Mouse (Mus musculus) adrenal gland, adult 18-20 months (tissue): Measurements from ENCODE around the gene Ubqln1. TPM values are rescaled to one million over a fixed set of nuclear protein-coding genes. Genes with fewer than 3 reads are reported as not detected.
"Not testable (repeated sequence)": the region's sequence is repeated elsewhere in the genome, so short reads cannot be mapped to it uniquely, and the experiment has no call there.

Experiments used
- DNase-seq, 2 experiments: peaks; one replicate each; pipeline ENCODE4 v3.0.0; 2021 to 2022; ENCODE audit warnings: low spot score in 2 of 2
- total RNA-seq, 2 experiments: library from RNA; stranded (reverse); gene quantifications; 1 replicate in 1 of 2; 2 replicates in 1 of 2; pipeline ENCODE4 v1.2.3; 2021

Ubqln1 gene
- total RNA-seq, 2 experiments from 2014 or later, result 151 to 156 TPM

DNA sequence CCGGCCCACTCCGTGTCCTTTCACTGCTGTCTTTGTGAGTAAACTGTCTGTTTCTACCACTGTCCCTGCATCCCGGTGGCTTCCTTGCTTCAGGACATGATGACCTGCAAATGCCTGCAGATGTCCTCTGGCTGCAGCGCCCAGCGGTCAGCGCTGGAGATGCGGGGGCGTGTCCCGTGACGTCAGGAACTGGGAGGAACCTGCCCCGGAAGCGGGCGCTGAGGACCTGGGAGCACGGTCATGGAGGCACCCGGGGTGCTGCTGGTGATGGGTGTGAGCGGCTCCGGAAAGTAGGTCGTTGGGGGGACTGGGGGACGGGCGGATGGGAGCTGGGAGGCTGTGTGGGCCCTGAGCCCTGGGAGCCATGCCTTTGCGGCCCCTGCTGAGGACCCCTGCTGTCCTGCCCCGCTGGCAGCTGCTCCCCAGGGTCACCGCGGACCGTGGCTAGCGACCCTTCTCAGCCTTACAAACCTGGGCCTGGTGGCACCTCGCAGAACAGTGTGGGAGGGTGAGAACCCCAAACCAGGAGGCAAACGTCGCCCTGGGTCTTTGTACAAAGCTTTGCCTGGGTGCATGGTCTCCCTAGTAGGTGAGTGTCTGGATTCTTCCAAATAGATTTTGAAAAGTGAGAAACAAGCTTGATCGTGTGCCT is 57.9 kb downstream of the Ubqln1 start, which contains the start of gene Idnk:
Gene Idnk, plus strand, starts transcription at position 203 of the 652 bp plus-strand sequence.
- peak; percentile 91 to 92 for DNase-seq

DNA sequence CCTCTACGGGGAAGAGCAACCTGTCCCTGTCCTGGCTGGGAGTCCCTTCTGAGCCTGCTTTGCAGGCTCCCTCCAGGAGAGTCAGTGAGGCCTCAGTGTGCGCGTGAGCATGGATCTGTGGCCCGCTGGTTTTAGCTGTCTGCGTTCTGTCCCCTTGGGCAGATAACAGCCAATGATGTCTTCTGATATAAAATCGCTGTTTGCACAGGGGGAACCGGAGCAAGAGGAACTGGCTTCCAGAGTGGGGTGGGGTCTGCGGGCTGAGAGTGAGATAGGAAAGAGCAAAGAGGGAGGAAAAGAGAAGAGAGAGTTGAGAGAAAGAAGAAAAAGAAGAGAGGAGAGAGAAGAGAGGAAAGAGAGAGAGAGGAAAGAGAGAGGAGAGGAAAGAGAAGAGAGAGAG is 58.4 kb downstream of the Ubqln1 start:
- DNase-seq, result no peak

DNA sequence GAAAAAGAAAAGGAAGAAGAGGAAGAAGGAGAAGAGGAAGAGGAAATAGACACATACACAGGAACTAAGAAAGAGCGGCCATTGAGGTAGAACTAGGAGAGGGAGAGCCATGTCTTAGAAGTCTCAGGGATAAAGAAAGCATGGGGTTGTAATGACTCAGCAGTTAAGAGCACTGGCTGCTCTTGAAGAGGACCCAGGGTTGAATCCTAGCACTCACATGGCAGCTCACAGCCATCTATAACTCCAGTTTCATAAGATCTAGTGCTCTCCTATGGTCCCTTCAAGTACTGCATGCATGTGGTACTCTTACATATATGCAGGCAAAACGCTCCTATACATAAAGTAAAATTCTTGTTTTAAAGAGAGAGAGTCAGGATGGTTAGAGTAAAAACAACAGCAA is 59.4 kb downstream of the Ubqln1 start:
- no peak for DNase-seq

DNA sequence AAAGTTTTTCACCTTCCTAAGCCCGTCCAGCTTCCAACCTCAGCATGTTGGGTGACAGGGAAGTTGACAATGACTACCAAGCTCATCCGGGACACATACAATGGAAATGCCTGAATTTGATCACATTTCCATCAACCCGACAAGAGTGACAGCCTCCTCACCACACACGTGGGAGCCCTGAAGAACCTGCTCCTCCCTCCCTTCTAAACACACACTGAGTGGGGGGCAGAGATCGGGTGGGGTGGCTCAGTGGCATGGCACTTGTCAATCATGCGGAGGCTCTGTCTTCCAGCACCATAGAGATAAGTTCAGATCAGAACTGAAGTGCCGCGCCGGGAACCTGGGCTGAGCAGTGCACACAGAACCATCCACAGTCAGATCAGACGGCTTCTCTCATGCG is 65.0 kb downstream of the Ubqln1 start:
- DNase-seq, result no peak

DNA sequence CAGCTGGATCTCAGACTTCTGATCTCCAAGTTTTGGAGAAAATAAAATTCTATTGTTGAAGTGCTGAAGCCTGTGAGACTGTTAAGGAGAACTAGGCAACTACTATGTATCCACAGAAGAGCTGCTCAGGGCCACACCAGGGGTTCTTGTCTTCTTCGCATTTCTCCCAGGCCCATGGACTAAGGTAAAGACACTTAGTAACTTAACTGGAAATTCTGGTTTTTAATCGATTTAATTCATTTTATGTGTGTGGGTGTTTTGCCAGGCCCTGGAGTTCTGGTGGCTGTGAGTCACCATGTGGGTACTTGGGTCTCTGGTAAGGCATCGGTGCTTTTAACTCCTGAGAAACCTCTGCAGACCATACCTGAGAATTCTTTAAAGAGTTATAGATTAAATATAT is 65.8 kb downstream of the Ubqln1 start:
- DNase-seq, result no peak

DNA sequence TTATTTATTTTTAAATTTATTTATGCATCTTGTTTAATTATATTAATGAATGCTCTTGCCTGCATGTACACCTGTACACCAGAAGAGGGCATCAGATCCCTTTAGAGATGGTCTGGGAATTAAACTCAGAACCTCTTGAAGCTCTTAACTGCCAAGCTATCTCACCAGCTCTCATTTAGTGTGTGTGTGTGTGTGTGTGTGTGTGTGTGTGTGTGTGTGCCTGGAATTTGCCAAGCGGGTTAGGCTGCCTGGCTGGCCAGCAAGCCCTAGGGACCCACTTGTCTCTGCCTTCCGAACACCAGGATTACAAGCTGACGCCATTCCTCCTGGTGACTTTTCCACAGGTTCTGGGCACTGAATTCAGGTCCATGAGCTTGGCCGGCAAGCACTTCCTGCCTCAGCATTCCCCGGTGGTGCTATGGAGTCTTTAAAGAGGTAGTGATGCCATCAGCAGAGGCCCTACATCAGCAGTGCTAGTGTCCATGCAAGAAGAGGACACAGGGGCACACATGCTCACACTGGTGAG is 66.4 kb downstream of the Ubqln1 start:
- no peak for DNase-seq

DNA sequence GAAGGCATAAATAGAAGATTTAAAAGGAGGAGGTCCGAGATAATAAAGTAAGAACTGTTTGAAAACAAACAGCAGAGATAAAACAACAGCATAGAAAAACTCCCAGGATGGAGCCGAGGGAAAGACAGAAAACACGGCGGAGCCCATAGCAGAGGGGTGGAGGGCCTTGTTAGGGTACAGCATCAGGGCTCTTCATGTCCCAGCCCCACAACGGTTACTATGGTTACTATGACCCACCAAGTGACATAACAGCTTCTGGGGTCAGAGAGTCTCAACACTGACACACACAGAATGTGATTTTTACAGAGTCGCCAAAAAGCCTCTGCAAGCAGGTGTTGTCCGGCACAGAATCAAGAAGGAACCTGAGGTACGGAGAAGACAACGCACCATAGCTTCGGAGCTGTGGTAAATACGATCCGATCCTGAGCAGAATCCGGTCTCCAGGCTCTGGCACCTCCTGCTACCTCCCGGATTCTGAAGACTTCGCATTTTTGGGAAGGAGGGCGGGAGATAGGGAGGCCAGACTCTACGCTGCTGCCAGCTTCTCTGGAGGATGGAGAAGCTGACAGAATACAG is 67.1 kb downstream of the Ubqln1 start:
- DNase-seq, result peak in 1 of 2 experiments; percentile 10

DNA sequence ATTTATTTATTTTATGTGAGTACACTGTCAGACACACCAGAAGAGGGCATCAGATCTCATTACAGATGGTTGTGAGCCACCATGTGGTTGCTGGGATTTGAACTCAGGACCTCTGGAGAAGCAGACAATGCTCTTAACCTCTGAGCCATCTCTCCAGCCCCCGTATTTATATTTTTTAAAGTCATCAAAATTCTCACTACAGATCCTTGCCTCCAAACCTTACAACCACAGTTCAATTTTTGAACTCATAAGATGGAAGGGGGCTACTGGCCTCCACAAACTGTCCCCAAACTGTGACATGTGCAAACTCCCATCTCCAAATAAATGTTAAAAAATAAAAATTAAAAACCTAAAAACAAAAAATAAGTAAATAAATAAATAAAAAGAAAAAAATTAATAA is 67.7 kb downstream of the Ubqln1 start:
- DNase-seq, result no peak

DNA sequence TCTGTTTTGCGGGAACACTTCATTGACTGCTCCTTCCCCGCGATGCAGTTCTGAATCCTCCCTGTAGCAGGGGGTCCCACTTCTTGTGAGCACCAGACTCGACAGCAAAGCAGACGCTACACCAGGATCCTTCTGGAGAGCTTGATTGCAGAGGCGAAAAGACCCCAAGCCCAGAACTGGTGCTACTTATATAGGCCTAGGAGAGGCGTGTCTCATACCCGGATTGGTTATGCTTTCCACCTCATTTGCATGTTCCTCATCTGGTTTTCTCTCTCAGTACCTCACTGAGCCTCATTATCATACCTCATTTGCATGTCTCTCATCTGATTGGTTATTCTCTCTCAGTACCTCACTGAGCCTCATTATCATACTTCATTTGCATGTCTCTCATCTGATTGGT is 68.8 kb downstream of the Ubqln1 start:
- not testable (repeated sequence) for DNase-seq

DNA sequence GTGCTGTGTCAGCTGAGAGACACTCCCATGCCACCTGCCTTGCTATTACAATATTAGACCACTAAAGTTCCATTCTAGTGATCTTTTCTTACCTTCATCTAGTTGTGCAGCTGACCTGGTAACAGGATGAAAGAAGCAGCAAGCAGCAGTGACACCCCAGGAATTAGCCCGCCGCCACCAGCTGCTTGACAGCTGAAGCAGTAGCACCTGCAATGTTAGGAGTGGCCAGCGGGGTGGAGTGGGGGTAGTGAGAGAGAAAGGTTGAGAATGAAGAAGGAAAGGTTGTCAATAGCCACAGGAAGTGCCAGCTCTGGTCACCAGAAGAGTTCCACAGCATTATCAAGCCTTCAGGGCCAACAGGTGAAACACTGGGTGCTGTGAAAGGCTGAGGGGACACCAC is 83.8 kb downstream of the Ubqln1 start:
- DNase-seq, result no peak

DNA sequence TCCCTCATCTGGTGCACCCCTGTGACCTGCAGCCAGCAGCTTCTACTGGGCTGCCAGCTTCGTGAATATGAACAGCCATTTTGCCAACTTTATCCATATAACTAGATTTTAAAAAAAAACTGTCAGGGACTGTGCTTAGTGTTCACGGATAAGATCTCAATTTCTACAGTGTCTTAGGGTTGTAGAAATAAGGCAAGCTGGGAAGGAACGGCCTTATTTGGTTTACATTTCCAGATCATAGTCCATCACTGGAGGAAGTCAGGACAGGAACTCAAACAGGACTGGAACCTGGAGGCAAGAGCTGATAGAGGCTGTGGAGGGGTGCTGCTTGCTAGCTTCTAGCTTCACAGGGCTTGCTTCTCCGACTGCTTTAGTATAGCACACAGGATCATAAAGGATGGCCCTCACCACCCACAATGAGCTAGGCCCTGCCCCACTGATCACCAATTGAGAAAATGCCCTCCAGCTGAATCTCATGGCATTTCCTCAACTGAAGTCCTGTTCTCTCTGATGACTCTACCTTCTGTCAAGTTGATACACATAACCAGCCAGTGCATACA is 85.7 kb downstream of the Ubqln1 start:
- DNase-seq, result no peak

DNA sequence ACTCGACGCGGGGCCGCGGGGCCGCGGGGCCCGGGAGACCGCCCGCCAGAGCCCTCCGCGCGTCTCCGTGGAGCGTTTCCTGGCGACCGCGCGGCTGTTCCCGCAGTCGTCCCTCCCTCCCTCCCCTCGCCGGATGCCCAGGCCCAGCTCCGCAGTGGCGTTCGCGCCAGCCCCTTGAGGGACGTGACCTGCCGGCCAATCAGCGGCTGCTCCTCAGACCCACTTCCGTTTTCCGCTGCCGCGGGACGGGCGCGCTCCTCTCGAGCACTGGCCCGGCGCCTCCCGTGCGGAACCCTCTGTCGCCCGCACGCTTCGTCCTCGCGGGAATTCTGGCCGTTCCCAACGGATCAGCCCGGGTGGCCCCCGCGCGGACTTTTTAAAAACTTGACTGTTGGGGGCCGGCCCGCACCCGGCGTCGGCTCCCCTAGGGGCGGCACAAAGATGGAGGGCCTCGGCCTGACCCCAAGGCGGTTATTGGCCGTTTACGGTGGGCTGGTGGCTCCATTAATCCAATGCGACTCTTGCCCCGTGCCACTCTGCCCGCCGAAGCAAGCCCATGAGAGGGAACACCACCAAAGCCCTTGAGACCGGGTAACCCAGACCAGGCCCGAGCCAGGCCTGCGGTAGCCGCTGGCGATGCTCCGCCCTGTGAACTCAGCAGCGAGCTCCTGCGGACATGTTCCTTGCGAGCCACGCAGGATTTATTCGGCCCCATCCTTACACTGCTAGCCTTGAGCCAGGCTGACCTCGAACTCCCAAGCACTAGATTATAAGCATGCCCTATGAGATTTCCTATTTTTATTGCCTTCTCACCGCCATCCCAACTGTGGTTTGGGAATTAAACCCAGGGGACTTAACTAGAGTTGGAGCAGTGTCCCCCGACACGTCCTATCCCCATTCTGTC is 86.4 kb downstream of the Ubqln1 start:
- peak; percentile 89 for DNase-seq

DNA sequence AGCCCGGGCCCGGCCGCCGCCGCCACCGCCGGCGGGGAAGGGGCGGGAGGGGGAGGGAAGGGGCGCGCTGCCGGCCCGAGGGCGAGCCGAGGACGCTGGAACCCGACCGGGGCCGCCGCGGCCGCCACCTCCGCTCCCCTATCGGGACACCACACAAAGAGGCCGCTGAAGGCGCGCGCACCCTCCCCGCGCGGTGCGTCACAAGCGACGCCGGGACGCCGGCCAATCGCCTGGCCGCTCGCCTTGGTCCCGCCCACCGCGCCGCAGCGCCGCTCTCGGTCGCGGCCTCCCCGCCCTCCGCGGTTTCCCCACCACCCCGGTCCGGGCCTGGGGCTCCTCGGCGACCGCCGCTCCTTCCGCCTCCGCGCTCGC is 87.1 kb downstream of the Ubqln1 start, which contains the start of gene Hnrnpa0:
Gene Hnrnpa0, minus strand, starts transcription at position 161 of the 372 bp plus-strand sequence.
- DNase-seq, result peak; percentile 96 to 97

DNA sequence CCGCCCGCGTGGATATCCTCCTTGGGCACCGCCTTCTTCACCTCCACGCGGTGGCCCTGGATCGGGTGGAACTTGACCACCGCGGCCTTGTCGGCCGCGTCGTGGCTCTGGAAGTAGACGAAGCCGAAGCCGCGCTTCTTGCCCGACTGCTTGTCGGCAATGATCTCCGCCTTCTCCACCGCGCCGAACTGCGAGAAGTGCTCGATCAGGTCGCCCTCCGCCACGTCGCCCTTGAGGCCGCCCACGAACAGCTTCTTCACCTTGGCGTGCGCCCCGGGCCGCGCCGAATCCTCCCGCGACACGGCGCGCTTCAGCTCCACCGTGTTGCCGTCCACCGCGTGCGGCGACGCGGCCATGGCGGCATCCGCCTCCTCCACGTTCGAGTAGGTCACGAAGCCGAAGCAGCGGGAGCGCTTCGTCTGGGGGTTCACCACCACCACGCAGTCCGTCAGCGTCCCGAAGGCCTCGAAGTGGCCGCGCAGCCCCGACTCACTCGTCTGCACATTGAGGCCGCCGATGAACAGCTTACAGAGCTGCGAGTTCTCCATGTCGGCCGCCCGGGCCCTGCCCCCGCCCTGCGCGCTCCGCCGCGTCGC is 87.6 kb downstream of the Ubqln1 start:
- peak in 1 of 2 experiments; percentile 61 for DNase-seq

DNA sequence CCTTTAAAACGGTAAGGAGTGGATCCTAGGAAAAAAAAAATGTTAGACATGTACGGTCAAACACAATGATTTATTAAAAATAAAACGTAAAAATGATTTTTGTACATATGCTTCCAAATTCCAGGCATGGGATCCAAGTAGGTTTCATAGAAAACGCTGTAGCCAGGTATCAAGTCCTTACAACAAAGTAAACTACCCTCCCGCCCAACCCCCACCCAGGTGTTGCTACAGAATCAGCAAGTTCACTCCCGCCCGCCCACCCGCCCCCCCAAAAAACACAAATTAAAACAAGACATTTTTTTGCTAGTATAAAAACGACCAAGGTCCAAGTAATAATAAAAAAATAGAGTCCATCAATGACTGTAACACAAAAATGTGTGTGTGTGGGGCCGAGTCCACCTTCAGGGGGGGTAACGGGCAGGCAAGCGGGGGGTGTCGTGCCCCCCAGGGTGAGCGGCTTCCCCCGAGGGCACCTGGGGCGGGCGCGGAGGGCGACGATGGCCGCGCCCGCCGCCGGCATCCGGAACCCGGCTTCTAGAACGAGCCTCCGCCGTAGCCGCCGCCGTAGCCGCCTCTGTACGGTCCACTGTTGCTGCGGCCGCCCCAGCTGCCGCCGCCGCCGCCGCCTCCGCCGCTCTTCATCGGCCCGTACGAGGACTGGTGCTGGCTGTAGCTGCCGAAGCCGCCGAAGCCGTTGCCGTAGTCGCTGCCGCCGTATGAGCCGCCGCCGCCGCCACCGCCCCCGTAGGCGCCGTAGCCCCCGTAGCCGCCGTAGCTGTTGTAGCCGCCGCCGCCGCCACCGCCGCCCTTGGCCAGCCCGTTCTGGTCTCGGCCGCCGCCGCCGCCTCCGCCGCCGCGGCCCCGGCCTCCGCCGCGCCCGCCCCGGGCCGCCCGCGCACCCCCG is 88.3 kb downstream of the Ubqln1 start:
- peak in 1 of 2 experiments; percentile 62 for DNase-seq

Other genes with a start within 250 kb of the Ubqln1 start
- gene Klhl3, start 102.1 kb downstream of the Ubqln1 start, total RNA-seq, result under 1 TPM; 0.61 to 0.86 TPM
- 100 to 1,000 TPM in 1 of 2 experiments, 10 to 100 TPM in 1; 95.7 to 111 TPM for gene Hnrnpa0, start 87.1 kb downstream of the Ubqln1 start, total RNA-seq
- 10 to 100 TPM; 59.7 to 65.5 TPM for gene Idnk, start 58.0 kb downstream of the Ubqln1 start, total RNA-seq
- 10 to 100 TPM; 54.5 to 83.4 TPM for gene Gkap1, start 60.0 kb upstream of the Ubqln1 start, total RNA-seq
- gene Kif27, start 143.5 kb upstream of the Ubqln1 start, total RNA-seq, result under 1 TPM; 0.70 to 0.90 TPM
- 10 to 100 TPM; 23.5 to 30.0 TPM for gene 2210016F16Rik, start 169.6 kb upstream of the Ubqln1 start, total RNA-seq
- 10 to 100 TPM; 18.0 to 19.1 TPM for gene Rmi1, start 186.6 kb upstream of the Ubqln1 start, total RNA-seq
- 100 to 1,000 TPM; 806 to 881 TPM for gene Hnrnpk, start 187.7 kb upstream of the Ubqln1 start, total RNA-seq